Mouse (Mus musculus): ENCODE measurements at regions not wholly inside any gene's neighbourhood (a gene's known extent, or its start where the extent isn't known, plus 50 kb on each side); places are given as distances from the start of the nearest gene placed in this dataset.

DNA sequence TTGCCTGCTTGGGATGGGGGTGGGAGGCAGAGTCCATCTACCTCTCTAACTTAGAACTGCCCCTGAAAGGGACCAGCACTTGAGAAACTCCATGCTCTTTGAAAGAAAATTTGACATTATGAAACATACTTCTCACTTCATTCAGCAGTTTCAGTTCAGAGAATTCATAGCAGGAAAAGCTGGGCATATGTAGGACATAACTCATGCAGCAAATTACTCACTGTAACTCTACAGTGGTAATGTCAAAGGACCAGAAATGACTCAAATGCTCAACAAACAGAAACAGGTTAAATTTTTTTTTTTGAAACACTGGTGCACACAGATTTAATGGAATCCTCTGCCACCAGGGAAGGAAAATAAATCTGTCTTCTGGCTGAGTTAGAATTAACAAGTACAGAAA is 56.5 kb upstream of the Arnt2 start:
- no peak for DNase-seq (ENCODE audit: low read depth, low spot score)

GRCm38 (mm10) chr7:84465587-84466202 is 55.7 kb upstream of the Arnt2 start:
- peak; percentile 35 for DNase-seq (ENCODE audit: low read depth, low spot score)
